Mouse (Mus musculus): ENCODE data around the gene Nt5e.

DNA sequence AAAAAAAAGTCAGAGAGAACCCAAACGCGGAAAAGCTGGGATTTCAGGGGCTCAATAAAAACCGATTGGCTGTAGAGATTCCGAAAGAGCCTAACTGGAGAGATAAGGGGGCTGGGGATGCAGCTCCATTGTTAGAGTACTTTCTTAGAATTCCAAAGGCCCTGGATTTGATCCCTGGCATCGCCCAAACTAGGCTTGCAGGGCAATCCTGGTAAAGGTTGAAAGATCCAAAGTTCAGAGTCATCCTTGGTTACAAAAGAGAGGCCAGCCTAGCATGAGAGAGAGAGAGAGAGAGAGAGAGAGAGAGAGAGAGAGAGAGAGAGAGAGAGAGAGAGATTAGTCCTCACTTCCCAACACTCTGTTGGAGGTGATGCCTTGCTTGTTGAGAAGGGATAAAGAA lies 1.7 kb downstream of the Nt5e start:
- no peak for TF ChIP-seq ZNF384 (IDR thresholded peaks at IDR 0.05; ENCODE audit: low read depth, low read length)
- TF ChIP-seq CHD2 (IDR thresholded peaks at IDR 0.05; ENCODE audit: low read depth, low read length): no peak
